Mouse (Mus musculus) lung, postnatal 36 days (tissue): Measurements from ENCODE around the gene Zkscan4.
A peak's percentile ranks its signal among the peaks of the same experiment; 100 is the strongest.
"Not testable (repeated sequence)": the region's sequence is repeated elsewhere in the genome, so short reads cannot be mapped to it uniquely, and the experiment has no call there.

Source experiments
- DNase-seq: peaks from one replicate; pipeline ENCODE4 v3.0.0; 2022; ENCODE audit warnings: mixed read lengths

Zkscan4 gene

GRCm38 (mm10) chr13:21478759-21479670, at the start of gene Zkscan4, which contains the start of gene Gm10065:
TSS of gene Zkscan4 (plus strand) at chr13:21478907.
TSS of gene Gm10065 (minus strand) at chr13:21479441.
- DNase-seq, result peak; percentile 72

GRCm38 (mm10) chr13:21435476-21435875, 43.2 kb upstream of the Zkscan4 start:
- no peak for DNase-seq

GRCm38 (mm10) chr13:21440503-21441206, 38.1 kb upstream of the Zkscan4 start, which contains the start of gene Pgbd1:
TSS of gene Pgbd1 (minus strand) at chr13:21441058.
- DNase-seq, result peak; percentile 61

- DNase-seq, result no peak
Observed at GRCm38 (mm10) chr13:21441207-21441572, 37.5 kb upstream of the Zkscan4 start.

GRCm38 (mm10) chr13:21446796-21447195, 31.9 kb upstream of the Zkscan4 start:
- no peak for DNase-seq

GRCm38 (mm10) chr13:21447856-21448614, 30.7 kb upstream of the Zkscan4 start:
- peak; percentile 42 for DNase-seq

GRCm38 (mm10) chr13:21453042-21453441, 25.7 kb upstream of the Zkscan4 start:
- DNase-seq, result no peak

- peak; percentile 92 for DNase-seq
Observed at GRCm38 (mm10) chr13:21453449-21453848, 25.3 kb upstream of the Zkscan4 start, which contains the start of gene Zscan26. TSS of gene Zscan26 (minus strand) at chr13:21453730.

GRCm38 (mm10) chr13:21454133-21454532, 24.6 kb upstream of the Zkscan4 start:
- DNase-seq, result no peak

- DNase-seq, result peak; percentile 65
Observed at GRCm38 (mm10) chr13:21456347-21456746, 22.4 kb upstream of the Zkscan4 start.

- DNase-seq, result not testable (repeated sequence)
Observed at GRCm38 (mm10) chr13:21462516-21462915, 16.2 kb upstream of the Zkscan4 start.

- DNase-seq, result no peak
Observed at GRCm38 (mm10) chr13:21467336-21467735, 11.4 kb upstream of the Zkscan4 start.

GRCm38 (mm10) chr13:21468061-21469019, 10.4 kb upstream of the Zkscan4 start, which contains the start of gene Nkapl:
TSS of gene Nkapl (minus strand) at chr13:21468509.
- peak; percentile 90 for DNase-seq

GRCm38 (mm10) chr13:21469097-21469496, 9.6 kb upstream of the Zkscan4 start:
- DNase-seq, result no peak

- DNase-seq, result no peak
Observed at GRCm38 (mm10) chr13:21472427-21472826, 6.3 kb upstream of the Zkscan4 start.

GRCm38 (mm10) chr13:21486881-21487280, 8.2 kb downstream of the Zkscan4 start:
- DNase-seq, result no peak

GRCm38 (mm10) chr13:21492847-21493246, 14.1 kb downstream of the Zkscan4 start:
- DNase-seq, result no peak

- no peak for DNase-seq
Observed at GRCm38 (mm10) chr13:21495080-21495479, 16.4 kb downstream of the Zkscan4 start, which contains the start of gene AK157302. TSS of gene AK157302 (plus strand) at chr13:21495223.

GRCm38 (mm10) chr13:21501182-21501581, 22.5 kb downstream of the Zkscan4 start, which contains the start of gene Gm11273:
TSS of gene Gm11273 (minus strand) at chr13:21501418.
- not testable (repeated sequence) for DNase-seq

GRCm38 (mm10) chr13:21502296-21502695, 23.6 kb downstream of the Zkscan4 start:
- DNase-seq, result no peak

- DNase-seq, result peak; percentile 87
Observed at GRCm38 (mm10) chr13:21506221-21506649, 27.5 kb downstream of the Zkscan4 start.
